Mouse (Mus musculus): ENCODE results near the gene Polr2m.

Polr2m gene

DNA sequence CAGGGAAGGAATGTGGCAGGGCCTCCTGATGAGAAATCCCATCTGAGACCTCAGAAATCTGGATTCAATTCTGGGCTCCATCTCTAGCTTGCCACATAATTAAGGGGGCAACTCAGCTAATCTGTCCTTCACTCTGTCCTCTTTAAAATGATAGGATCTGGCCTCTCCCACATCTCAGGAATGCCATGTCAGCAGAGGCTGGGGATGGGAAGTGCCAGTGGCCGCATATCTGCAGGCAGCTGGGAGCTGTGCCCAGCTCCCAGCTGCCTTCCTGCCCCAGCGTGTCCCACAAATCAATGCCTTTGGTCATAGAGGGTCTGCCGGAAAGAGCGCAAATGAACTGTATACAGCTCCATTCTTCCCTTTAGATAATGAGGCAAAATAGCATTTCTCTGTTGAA, 18.3 kb downstream of the Polr2m start:
- no peak for DNase-seq

DNA sequence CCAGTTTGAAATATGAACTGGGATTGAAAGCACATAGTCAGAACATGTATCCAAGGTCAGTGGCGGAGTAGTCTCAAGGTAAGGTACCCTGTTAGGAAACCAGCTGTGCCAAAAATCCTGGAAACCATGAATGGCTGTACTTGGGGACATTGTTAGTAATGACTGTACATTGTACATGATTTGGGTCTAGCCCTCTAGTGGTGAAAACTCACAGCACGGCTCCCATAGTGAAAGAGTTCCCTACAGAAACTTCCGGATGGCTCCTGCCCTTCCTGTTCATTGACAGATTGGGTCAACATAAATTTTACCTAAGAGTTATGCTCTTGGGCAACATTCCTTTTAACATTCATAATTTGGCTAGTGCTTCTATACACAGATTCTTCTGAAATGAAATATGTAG, 19.6 kb downstream of the Polr2m start:
- peak; percentile 35 for DNase-seq

DNA sequence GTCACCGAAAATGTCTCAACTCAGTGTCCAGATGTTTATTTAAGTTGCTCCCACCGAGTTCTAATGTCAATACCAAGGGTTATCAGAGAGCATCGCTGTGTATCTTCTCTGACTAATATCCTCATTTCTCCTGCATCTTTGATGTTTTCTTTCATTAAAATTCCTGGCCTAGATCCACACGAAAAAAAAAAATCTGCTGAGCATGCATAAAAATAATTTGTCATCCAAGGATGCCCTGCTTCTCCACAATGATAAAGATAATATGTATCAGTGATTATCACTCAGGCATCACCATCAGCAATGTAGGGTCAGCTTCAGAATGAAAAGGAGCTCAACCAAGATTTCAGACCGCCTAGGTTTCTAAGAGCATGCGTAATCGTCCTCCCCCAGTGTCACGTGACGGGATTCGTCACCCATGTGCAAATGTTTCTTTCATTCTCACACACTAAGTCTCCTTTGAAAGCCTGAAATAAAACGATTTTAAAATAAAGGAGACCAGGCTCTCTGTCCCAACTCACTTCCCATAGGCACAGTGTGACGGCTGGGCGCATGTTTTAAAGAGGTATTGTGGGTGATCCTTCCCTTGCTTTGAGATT, 22.6 kb downstream of the Polr2m start:
- no peak for DNase-seq

DNA sequence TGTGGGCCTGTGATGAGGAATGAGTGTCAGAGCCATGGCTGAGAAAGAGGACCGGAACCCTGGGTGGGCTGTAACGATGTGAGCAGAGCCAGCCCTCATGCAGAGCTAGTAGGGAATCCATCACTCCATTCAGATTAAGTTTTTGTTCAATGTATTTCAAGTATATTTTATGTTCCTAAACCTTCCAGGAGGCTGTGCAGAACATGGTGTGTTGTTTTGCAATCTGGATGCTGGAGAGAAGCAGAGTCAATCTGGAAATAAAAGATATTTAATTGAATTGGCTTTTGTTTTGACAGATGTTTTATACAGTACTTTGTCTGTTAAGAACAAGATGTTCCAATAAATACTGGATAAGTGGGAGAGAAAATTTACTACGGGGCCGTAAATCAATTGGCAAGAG, 29.0 kb downstream of the Polr2m start:
- no peak for DNase-seq

DNA sequence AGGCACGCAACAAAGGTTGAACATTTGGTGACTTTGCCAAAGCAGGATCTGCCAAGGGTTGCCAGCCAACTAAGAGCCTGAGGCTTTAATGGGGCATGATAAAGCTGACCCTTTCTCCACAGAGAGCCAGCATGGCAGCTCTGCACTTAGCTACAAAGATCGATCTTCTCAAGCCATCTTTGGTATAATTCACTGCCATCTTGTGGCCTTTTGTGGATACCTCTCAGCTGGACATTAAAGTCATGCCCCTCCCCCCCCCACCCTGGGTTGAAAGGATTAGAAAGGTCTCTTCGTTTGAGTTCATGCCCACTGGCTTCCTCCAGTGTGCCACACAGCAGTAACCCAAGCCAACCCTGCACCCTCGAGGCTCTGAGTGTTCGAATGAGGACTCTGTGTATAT, 31.8 kb downstream of the Polr2m start:
- DNase-seq: no peak

DNA sequence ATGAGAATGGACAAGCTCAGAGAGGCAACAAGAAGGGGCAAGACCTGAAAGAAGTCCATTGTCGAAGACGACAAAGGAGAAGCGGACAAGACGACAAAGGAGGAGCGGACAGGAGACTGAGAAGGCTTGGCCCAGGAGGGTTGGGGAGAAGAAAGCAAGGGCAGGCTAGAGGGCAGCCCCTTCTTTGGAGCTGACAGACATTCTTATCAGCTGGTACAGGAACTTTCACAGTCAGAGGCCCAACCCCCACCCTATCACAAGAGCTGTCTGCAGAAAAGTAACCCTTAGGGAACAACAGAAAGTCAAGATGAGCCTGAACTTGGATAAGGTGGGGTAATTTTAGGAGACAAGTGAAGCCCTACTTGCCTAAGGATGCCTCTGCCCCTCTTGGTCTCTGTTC, 32.4 kb downstream of the Polr2m start:
- no peak for DNase-seq

DNA sequence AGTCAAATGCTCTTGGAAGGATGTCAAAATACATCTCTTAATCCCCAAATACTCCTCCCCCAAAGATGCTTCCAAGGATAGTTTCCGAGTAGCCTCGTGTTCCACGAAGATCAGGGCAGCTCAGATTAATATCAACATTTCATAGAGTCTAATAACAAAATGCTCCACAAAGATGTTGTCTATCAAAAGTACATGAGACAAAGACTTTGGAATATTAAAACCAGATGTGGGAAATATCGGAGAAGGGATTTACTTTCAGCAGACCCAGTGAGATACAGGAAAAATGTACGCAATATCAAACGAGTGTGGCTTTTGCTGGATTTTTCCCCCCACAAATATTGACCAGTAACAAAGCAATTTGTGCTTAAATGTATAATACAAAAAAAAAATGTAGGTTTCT, 35.1 kb downstream of the Polr2m start:
- DNase-seq: no peak

DNA sequence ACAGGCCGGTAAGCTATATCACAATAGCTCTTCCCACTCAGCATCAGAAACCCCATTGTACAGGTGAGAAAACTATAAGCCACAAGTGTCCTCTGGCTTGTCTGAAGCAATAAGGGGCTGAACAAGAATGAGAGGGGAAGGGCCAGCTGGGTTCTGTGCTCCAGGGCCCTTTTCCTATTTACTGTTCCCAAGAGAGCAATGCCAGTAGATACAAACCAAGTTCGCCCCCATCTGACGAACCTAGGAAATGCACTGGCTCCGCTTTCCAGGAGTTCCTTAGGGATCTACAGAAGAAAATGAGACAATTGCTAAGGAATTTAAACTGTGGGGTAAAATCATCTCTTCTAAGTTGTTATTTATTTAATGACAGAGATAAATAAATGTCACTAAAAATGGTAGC, 38.2 kb downstream of the Polr2m start:
- peak; percentile 16 for DNase-seq

DNA sequence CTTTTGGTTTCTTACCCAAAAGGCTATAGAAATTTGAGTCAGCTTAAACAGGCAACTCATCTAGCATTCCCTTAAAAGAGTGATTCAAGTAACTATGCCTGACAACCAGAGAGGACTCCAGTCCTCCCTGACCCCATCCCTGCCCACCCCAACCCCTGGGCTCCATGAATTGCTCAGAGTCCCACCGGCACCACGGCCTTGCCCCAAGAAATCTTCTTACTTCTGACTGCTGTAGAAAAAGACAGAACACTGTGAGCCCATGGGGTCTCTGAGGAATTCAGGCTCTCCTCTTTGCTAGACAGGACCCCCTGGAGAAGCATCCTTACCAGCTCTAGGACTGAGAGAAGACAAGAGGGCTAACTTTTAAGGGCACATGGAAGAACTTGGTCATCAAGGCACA, 40.4 kb downstream of the Polr2m start:
- no peak for DNase-seq

DNA sequence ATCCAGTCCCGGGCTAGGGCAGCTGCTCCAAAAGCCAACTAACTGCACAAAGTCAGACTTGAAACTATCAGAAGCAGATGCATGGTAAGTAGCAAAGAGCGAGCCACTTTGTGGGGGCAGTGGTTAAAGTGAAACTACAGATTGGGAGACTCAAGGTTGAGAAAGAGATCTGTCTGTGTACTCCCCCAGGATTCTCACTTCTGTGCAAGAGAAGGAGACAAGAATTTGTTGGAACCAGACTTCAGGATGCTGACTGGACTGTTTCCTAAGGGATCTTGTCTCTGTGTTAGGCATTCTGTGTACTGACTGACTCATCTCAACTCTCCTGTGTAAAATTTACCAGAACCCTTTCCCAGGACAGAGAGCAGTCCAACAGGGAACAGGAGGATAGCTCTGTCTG, 47.6 kb downstream of the Polr2m start:
- no peak for DNase-seq
